Mouse (Mus musculus) regulatory T cell (primary cell): ENCODE results near the gene Sept3.

ENCODE experiments used
- in situ Hi-C: fragments of 300-600 bp; cut with MboI, MseI; formaldehyde crosslinking; loops from one replicate; pipeline ENCODE4 v1.15.1; 2025; ENCODE audit warnings: high pct_unique_total_duplicates

Gene Sept3

GRCm38 (mm10) chr15:82339634-82340254 lies 65.1 kb downstream of the Sept3 start:
- in situ Hi-C loops, result no loop called here

DNA sequence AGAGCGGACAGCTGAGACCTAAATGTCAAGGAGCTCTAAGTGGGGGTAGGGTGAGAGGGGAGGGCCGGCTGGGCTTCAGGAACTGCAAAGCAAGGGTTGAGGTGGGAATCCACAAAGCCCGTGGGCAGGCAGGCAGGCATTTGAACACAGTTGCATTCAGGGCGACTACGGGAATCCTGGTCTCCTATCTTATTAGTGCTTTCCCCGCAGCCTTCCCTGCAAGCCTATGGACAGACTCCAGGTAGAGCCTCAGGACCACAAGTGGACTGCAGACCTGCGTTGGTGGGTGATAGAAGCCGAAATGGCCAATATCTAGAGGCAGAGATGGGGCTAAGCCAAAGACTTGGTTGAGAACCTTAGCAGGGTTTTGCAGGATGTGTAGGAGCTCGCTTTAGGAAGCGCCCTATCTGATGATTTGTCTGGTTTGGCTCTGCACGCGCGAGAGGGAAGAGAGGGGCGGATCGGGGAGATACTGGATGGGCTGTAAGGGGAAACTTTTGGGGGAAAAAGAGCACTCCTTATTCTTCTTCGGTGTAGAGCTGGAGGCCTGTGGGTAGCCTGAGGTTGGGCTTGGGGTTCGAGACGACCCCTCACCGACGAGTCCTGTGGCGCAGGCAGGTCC lies 65.8 kb downstream of the Sept3 start:
- in situ Hi-C loops, result no loop called here

GRCm38 (mm10) chr15:82341036-82341501 lies 66.4 kb downstream of the Sept3 start:
- in situ Hi-C loops, result no loop called here

GRCm38 (mm10) chr15:82341675-82342542 lies 67.2 kb downstream of the Sept3 start:
- in situ Hi-C loops, result no loop called here

- in situ Hi-C loops, result no loop called here
Measured at GRCm38 (mm10) chr15:82342543-82342935, 67.8 kb downstream of the Sept3 start.

DNA sequence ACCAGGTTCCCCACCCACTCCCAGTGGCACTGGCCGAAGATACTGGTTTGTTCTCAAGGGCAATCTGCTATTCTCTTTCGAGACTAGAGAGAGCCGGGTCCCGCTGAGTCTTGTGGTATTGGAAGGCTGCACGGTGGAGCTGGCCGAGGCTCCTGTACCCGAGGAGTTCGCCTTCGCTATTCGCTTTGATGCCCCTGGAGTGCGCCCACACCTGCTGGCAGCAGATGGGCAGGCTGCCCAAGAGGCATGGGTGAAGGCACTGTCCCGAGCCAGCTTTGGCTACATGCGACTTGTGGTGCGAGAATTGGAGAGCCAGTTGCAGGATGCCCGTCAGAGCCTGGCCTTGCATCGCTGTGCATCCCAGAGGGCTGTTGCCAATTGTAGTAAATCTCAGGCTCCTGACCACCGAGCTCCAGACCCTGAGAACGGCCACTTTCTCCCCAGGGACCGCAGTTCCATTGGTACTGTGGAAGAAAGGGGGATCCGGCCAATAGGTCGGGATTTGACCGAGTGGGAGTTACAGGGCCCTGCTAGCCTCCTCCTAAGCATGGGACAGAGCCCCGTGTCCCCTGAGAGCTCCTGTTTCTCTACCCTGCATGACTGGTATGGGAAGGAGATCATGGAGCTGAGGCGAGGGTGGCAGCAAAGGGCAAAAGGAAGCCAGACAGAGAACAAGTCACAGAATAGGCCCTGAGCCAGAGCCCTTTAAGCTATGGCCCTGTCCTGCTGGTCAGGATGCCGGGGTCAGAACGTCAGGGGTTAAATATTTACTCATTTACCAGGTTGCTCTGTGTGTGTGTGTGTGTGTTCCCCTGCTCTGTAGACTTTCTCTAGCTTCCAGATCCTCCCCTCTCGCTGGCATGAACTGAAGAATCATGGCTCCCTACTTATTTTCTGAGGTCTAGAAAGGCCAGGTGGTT lies 68.9 kb downstream of the Sept3 start:
- in situ Hi-C loops, result no loop called here
